Mouse (Mus musculus): ENCODE measurements at regions not wholly inside any gene's neighbourhood (a gene's known extent, or its start where the extent isn't known, plus 50 kb on each side); places are given as distances from the start of the nearest gene placed in this dataset.

DNA sequence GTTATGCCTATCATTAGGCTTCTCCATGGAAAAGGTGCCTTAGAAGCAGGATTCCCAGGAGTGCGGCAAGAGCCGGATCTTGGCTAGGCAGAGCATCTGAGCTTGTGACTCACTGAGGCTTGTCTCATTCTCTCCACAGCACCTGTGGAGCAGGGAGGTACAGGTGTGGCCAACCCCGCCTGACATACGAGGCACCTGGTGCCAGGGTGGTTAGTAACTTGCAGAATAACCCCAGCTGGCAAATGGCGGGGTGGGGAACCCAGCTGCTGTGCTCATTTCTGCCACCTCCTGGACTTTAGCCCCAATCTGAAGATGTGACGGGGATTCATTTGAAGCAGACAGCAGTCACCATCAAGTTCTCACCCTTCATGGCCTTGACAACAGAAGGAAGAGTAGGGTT, 96.2 kb downstream of the Pdgfra start:
- DNase-seq (ENCODE audit: low spot score): no peak

DNA sequence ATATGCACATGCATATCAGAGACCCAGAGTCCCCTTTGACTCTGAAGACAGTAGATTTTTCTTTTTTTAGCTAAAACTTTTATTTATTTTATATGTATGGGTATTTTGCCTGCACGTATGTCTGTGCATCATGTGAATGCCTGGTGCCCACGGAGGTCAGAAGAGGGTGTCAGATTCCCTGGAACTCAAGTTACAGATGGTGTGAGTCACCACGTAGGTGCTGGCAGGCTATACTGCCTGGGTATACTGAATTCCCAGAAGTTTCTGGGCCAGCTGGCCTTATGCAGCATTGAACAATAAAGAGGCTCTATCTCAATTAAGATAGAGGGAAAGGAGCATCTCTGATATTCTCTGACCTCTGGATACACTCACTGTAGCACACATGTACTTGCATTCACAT, 97.6 kb downstream of the Pdgfra start:
- no peak for DNase-seq (ENCODE audit: low spot score)

DNA sequence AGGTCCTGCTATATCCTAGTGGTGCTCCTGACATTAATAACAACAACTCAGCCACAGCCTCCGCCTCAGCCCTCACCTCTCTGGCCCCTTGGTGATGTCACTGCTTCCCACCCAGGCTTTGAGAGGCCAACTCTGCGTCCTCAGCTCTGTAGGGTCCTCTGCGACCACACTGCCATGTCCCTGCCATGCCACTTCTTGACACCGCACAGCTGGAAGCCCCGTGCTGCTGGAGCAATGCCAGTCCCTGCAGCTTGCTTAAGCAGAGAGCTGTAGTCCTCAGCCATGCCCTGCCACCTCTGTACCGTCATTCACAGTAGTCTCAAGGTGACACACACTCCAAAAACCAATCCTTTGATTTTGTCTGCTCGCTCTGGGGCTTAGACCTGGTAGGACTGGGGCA, 101.3 kb downstream of the Pdgfra start:
- no peak for DNase-seq (ENCODE audit: low spot score)

DNA sequence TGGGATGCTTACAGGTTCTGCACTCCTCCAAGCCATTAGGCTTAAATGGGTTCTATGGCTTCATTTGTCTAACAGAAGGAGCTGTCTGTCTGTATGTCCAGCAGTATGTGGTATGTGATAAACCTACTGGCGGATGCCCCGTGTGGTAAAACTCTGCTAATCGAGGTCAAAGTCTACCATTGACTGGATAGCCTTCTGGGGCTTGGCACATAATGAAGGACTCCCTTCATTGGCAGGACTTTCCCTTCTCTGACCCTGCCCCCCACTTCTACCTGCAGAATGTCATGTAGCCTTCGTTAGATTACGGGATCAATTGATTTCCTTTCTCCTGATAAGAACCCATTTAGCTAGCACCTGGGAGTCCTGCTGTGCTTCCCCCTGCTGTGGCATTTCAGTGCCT, 101.7 kb downstream of the Pdgfra start:
- no peak for DNase-seq (ENCODE audit: low spot score)

DNA sequence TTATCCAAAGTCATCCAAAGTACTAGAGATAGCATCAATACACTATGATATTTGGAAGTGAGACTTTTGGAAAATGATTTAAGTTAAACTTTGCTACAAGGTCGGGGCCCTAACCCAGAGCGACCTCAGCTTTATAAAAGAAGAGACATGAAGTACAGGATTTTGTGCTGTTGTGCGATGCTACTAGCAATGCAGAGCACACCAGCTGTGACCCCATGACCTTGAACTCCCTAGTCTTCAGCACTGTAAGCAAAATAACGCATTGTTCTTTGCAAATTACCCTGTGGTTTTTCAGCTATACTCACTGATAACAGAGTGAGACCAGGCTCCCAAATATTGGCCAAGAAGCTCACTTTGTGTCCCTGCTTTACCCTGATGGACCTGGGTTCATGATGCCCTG, 104.1 kb downstream of the Pdgfra start:
- no peak for DNase-seq (ENCODE audit: low spot score)

DNA sequence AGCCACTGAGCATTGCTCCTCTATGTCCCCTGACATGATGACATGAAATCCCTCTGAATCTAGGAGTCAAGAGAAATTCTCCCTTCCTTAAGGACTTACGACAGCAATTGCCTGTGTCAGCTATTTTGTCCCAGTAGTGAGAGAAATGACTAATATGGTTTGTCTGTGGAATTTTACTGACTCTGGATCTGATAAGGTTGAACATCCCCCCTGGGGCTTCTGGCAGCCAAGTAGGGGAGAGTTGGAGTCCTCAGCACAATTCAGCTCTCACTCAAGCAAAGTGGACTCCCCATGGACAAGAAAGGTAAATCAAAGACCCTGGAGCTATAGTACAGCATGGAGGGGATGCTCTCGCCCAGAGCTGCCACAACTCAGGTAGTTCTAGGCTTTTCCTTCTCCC, 105.0 kb downstream of the Pdgfra start:
- no peak for DNase-seq (ENCODE audit: low spot score)

DNA sequence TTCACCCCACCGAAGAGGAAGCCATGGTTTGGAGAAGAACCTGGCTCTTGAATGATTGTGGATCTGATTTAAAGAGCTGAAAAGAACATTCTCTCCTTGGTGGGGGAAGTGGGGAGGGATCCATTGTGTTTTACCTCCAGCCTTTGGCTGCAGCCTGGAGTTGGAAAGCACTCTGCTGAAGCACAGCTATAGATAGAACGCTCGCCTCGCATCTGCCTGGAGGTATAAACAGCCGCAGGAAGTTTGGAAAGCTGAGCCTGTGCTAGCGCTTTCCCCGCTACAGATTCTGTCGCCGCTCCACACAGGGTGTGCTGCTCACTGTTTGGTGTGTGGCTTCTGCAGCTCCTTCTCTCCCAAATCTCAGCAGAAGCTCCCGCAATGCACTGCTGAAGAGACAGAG, 108.2 kb downstream of the Pdgfra start:
- no peak for DNase-seq (ENCODE audit: low spot score)

DNA sequence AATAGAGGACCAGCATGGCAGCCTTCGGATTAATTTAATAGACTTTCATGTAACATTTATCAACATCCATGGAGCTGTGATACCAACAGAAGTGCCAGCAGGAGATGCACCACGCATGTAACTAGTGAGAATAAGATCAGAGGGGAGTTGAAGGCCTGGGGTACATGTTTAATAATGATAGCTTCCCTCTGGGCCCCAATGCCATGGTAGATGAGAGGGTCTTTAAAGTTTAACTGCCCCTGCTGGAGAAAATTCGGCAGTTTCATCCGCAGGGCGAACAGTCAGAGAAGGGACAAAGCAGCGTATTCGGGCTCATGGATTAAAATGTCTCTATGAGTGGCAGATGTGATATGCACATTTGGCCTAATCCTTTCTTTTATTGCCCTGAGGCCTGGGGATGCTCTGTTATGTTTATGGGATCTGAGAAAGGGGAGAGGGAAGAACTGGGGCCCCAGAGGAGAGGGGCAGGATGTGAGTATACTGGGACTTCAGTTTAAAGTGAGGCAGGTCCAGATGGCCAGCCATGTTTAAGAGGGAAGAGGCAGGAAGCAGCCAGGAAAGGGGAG, 114.1 kb downstream of the Pdgfra start:
- no peak for DNase-seq (ENCODE audit: low spot score)

DNA sequence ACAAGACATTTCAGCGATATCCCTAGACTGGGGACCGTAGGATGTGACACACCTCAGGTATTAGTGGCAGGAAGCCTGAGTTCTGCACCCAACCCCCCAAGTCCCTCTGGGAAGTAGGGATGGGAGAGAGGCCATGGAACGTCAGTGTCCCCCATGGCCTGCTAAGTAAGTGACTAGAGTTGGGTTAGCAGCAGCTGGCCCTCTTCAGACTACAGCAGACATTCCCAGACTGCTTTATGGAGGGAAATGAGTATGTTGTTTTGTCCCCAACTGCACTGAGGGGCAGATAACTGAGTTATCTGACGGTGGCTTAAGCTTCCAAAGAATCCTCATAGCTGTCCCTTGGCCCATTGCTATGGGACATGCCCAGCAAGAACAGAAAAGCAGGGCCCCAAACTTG, 114.8 kb downstream of the Pdgfra start:
- no peak for DNase-seq (ENCODE audit: low spot score)

DNA sequence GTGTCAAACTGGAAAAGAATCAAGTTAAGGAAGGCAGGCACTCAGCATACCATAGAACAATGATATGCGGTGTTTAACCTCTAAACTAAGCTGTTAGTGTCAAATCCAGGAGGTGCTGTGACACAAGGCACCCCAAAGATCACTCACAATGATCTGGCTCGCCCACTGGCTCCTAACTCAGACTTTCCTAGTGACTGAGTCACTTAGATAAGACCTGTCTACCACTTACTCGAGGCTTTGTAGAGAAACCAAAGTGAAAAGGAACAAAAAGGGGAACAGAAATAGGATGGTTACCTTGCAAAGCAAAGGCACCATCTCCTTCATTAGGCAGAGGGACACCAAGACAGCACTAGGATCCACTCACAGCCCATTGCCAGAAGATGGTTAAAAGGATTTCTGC, 115.7 kb downstream of the Pdgfra start:
- DNase-seq (ENCODE audit: low spot score): no peak

DNA sequence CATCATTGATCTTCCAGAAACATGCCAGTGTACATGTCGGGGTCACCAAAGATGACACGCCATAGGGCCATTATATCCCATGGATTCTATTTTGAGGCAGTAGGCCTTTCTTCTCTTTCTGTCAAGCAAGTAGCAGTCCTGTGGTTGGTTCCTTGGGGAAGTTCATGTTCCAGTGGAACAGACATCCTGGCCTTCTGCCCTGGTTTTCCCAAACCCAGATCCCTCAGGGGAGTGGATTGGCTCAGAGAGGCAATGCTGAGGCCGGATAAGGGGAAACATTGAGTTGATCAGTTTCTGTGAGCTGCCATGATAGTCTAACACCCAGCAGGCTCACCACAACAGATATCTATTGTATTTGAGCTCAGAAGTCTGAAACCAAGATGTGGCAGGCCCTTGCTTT, 125.9 kb downstream of the Pdgfra start:
- DNase-seq (ENCODE audit: low spot score): peak; percentile 33

DNA sequence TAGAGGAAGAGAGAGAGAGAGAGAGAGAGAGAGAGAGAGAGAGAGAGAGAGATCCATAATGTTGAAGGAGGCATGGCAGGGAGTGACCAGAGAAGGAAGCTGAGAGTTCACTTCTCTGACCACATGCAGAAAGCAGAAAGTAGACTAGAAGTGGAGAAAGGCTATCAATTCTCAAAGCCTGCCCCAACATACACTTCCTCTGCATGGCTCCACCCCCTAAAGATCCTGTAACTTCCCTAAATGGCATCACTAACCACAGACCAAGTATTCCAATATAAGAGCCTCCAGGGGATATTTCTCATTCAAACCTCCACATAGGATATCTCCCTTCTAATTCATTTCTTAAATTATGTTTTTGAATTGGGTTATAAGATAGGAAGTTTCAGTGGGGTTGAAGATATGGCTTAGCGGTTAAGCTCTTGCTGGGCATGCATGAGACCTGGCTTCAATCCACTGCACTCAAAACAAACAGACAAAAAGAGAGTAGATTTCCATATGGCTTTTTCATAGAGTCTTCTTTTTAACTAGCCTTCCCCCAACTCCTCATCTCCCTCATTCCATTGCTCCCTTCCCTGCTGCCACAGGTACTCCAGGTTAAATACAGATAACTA, 127.6 kb downstream of the Pdgfra start:
- no peak for DNase-seq (ENCODE audit: low spot score)

DNA sequence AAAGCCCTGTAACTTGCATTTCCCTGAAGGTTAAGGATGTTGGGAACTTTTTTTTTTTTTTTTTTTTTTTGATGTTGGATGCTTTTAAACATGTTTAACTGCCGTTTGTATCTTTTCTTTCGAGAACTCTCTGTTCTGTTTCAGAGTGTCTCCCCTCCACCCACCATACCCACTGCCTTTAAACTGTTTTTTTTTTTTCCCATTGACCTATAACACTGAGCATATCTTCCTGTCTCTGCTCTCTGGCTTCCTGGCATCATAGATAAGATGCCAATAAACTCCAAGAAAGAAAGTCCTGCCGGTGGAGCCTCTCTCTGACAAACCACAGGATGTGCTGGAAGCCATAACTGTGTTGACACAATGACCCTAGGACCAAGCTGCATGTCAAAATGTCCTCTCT, 128.6 kb downstream of the Pdgfra start:
- no peak for DNase-seq (ENCODE audit: low spot score)

DNA sequence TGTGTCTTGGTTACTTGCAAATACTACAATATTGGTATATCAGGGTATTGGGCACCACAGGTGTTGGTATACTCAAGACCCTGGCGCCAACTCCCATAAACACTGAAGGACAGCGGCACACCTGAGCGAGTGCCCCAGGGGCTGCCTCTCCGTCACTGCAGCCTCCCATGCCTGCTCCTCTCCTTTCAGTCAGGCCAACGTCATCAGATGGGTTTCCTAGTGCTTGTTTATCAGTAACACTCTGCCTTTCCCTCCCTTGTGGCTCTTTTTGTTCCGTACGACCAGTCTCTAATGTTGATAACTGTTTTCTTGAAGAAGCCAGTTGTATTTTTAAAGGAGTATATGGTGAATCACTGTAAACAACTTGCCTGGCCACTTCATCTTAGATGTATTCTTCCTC, 129.4 kb downstream of the Pdgfra start:
- DNase-seq (ENCODE audit: low spot score): no peak

DNA sequence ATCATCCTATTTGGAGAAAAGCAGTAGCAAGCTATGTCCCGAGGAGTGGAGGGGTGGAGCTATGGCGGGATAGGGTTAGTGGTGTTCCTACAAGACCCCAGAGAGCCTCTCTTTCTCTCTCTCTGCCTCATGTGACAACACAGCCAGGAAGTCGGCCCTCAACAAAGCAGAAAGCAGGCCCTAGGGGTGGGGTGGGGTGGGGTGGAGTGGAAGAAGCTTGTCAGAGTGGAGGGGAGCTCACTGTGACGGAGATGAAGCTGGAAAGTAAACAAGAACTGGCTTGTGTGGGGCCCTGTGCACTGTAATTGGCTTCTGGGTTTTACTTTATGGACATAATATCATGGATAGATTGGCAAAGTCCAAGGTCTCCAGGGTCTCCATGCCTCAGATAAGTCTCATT, 130.5 kb downstream of the Pdgfra start:
- DNase-seq (ENCODE audit: low spot score): no peak

DNA sequence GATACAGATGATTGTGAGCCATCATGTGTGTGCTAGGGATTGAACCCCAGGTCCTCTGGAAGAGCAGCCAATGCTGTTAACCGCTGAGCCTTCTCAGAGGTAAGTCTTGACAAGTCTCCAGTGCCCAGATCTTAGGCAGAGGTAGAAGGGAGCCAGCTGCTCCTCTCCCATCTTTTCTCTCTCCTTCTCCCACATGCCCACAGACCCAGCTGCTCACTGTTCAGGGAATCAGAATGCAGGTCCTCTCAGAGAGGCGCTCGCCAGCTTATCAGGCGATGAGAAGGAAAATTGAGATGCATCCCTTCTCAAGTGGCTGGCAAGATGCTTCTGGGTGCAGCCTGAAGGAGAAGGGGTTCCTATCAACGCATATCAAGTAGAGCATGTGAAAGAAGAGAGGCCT, 131.7 kb downstream of the Pdgfra start:
- no peak for DNase-seq (ENCODE audit: low spot score)

DNA sequence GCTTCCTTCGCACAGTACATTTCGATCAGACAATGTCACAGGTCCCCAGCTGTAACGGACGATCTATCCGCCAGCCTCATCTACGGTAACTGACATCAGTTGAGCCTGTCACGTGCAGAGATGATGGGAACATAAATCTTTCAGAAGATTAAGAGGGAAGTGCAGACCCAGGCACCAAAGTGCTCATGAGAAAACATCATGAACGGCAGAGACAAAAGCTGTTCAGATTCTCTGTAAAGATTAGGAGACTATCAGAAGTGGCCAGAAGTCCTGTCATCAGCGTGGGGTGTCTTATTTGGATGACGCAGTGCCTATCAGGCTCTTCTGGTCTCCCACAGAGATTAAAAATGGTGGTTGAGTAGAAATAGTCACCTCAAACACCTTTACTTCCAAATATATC, 133.9 kb downstream of the Pdgfra start:
- DNase-seq (ENCODE audit: low spot score): no peak

DNA sequence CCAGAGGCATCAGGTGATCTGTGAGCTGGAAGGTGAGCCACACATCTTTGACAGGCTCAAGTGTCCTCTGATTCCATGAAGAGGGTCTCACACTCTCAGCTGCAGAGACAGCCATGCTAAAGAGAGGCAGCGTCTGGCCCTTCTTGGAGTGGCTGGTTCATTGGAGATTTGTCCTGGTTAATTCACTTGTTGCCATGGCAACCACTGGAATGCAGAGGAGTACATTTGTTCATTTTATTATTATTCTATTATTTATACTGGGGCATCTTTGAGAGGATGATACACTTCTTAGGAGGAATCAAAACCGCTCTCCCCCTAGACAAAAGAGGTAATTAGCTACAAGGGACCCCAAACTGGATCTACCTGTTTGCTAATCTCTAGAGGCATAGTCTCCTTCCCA, 143.6 kb downstream of the Pdgfra start:
- no peak for DNase-seq (ENCODE audit: low spot score)

DNA sequence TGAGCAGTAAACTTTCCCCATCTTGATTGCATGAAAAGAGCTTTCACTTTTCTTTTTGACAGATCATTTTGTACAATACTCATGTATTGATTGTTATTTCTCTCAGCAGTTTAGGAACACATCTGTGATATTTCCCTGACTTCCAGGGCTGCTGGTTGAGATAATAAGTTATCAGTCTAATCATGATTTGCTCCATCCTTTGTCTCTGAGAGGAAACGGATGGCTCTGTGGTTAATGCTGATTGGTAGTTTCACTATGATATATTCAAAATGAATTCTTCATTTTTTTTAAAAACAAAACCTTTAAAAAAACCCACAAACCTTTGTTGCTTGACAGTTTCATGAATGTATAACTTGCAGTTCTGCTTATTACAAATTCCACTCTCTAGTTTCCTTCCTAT, 160.8 kb downstream of the Pdgfra start:
- DNase-seq (ENCODE audit: low spot score): no peak

DNA sequence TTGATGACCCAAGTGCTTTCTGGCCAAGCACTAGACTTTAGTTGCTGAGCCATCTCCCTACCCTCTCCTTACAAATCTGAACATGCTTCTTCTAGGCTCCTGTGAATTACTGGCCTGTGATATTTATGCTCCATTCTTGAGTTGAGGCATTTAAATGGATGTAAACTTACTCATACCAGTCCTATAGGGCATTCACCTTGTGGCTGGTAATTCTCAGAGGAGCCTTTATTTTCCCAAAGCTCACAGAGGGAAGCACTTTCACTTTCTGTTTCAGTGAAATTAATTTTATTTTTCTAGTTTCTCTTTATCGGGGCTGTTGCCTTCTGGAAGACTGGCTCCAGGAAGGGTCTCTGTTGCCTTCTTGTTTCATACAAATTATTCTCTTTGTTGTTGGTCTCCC, 163.9 kb downstream of the Pdgfra start:
- no peak for DNase-seq (ENCODE audit: low spot score)

DNA sequence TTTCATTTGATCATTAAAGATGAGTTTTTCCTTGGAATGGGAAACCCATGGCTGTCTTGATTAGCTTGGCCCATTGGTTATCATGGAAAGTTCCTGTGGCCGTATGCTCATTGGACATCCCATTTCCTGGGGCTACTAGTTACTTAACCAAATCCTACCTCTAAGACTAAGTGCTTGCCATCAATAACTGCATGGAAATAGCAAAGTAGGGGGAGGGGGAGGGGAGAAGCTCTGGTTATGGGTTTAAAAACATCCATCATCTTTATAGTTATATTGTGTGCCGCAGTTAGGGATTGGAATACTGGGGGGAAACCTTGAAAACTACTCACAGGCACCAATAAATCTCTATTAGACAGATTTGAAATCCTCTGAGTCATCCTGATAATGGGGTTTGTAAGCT, 168.4 kb downstream of the Pdgfra start:
- no peak for DNase-seq (ENCODE audit: low spot score)

DNA sequence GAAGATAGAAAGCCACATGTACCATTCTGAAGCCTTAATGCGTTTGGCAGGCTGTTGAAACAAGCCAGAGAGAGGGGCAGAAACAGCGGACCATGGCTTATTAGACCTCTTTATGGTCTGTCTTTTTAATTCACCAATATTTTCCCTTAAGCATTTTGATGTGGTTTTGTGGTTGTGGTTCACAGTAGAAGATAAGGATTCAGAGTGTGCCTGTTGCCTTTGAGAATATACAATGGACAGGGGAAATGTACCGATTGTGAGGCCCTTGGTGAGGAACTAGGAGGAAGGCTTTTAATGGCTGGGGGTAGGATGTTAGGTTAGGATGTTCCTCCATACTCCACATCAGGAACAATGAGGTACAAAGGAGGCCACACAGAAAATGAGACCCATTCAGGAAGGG, 182.0 kb downstream of the Pdgfra start:
- DNase-seq (ENCODE audit: low spot score): no peak

DNA sequence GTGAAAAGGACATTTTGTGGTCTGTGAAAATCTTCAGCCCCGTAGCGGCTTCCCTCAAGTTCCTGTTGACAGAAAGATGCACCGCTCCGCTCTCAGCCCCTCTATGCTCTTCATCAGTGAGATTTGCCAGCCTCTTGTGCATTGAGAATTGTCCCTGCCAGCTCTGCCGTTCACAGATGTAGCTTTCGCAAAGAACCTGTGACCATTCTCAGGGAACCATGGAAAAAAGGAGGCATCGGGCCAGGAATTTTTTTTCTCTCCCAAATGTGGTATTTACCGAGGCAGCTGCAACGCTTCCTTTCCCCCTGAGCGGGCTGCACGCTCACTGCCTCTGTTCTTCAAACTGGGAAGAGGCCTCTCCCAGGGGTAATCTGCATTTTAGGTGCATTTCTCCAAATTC, 184.4 kb downstream of the Pdgfra start:
- DNase-seq (ENCODE audit: low spot score): no peak

DNA sequence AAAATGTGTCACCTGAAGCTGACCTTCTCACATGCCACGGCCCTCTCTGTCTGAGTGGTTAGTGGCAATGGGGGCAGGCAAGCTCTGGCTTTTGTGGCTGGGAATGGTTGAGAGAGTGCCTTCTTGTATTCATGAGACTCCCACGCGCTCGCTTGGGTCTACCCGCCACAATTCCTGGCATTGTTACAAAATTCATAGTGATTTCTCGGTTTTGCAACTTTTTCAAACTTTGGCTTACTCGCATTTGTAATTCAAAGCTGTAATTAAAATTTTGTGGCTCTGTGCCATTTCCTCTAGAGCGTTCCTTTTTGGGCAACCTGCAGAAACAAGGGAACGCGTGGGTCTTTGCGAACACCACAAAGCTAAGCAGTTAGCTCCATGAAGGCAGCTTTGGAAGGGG, 186.3 kb downstream of the Pdgfra start:
- DNase-seq (ENCODE audit: low spot score): no peak

Data from heart, adult 8-10 months (tissue).